Mouse (Mus musculus) urinary bladder, adult 2 months (tissue): ENCODE data around the gene Pgap3. TPM values are rescaled to one million over a fixed set of nuclear protein-coding genes. Genes with fewer than 3 reads are reported as not detected.

Source experiments
- DNase-seq: peaks from one replicate; pipeline ENCODE4 v3.0.0; 2022; ENCODE audit warnings: low spot score
- polyA plus RNA-seq: library from polyadenylated mRNA; depleted of rRNA; stranded (reverse); fragments of >200 nt; gene quantifications from 2 replicates; pipeline ENCODE4 v1.2.3, GENCODE M21; 2012; rRNA removed

The Pgap3 gene
- polyA plus RNA-seq, result 10.5 and 12.7 TPM in 2 replicates

DNA sequence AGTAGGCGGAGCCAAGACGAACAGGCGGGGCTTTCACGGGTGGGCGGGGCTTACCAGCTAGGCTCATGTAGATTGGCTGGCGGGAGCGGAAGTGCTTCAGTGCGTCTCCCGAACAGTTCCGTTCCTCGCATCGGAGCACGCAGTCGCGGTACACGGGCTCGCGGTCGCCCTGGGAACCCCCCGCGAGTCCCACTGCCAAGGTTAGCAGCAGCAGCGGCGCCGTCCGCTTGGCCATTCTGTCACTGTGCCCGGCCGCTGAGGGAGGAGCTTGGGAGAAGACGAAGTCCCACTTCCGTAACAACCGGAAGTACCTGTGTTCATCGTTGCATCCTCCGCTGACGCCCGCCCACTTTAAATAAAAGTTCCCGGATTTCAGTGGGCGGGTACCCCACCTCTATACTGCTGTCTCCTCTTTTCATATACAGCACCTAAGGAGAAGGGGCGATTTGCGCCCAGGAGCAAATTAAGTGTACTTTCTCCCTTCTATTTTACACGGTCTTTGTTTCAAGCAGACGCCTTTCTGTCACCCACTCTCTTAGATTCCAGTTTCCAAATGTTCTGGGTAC is at the start of gene Pgap3:
Gene Pgap3 (minus strand): TSS at position 330 of the 566 bp plus-strand sequence.
- peak; percentile 79 for DNase-seq

DNA sequence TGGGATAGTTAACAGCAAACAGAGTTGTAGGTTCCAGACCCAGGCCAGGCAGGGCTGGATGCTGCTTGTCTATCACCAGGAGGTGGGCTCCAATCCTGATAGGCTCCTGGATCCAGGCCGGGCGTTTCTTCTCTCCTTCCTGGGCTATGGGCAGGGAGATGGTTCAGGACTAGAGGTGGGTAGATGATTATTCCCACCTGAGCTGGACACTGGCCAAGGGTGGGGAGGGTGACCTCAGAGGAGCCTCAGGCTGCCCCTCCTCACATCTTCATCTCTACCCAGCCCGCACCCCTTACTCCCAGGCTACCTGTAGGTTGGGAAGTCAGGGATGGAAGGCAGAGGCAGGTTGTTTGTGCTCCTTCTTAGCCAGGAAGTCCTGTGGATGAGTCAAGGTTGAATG is 49.1 kb upstream of the Pgap3 start:
- no peak for DNase-seq

DNA sequence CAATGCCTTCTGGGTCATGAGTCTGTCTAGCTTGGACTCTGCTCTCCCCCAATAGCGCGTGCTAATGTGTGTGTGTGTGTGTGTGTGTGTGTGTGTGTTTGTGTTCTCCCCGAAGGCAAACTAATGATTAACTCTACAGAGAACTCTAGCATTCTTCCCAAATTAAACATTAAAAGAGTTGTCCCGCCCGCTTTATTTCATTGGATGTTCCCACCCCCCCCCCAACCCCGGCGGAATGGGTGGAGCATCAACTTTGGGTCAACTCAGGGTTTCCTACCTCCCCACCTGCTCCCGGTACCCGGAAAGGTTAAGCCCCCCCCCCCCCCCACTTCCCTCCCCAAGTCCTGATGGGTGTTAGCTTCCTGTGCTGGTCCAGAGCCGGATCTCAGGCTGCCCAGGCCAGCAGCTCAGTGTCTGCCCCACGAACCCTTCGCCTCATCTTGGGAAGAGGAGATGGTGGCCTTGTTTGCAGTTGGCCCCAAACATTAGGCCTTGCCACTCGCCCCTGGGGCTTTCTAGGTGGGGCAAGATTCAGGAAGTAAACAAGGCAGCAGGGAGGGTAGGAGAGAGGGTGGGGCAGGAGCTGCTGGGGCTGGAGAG is 48.0 kb upstream of the Pgap3 start:
- DNase-seq, result no peak

DNA sequence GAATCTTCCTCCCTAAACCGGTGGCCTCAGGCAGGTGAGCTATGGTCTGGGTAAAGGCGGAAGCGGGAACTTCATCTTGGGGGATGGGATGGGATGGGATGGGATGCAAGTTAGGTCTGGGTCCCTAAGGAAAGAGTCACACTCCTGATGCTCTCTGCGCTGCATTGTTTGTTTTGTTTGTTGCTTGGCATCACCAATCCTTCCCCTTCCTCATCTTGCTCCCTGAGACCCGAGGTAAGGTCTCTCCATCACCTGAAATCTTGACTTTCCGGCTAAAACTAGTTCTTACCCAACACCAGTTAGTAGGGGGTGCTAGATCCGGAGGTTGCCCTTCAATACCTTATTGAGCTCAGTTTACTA is 47.2 kb upstream of the Pgap3 start:
- DNase-seq, result no peak

DNA sequence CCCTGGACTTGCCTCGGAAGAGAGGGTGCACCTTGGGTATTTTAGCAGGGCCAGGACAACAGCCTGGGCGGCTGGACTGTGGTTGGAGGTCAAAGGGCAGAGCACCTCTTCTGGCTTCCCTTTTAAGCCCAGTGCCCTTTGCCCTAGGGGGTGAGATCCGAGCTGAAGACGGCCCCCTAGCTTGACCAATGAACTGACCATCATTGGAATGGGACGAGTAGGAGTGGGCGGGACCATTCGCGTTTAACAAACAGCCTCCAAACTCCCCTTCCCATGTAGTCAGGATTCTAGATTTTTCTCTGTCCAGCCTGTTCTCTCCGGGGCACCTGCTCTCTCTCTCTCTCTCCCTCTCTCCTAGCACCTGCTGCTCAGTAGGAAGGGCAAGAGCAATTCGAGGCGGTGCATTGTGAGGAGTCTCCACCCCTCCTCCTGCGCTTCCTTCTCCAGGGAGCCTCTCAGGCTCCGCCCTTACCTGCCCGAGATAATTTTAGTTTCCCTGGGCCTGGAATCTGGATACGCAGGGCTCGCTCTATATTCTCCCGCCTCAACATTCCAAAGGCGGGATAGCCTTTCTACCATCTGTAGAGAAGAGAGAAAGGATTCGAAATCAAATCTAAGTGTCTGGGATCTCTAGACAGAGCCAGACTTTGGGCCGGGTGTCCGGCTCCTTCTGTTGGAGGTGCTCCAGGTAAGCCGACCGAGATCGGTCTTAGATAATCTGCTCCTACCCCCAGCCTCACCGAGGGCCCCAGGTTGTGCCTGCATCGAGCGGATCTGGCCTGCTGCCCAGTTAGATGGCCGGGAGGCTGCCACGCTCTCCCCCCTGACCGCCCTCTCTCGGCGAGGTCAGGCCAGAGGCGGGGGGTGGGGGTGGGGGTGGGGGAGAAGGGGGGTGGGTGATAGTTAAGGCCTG is 46.5 kb upstream of the Pgap3 start:
- no peak for DNase-seq

DNA sequence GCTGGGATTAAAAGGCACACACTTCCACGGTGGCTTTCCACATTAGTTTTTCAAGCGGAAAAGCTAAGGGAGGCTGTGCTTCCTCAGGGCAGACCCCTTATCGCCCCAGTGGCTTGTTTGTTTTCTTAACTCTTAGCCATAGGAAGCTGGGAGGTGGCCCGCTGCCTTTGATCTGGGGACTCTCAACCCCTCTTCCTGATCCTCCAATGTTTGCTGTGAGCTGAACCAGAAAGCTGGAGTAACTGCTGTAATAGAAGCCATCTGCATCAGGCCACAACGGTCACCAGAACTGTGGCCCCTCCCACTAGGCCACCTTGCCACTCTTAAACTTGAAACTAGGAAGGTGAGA is 45.9 kb upstream of the Pgap3 start, which contains the start of gene Grb7:
Gene Grb7 (plus strand): TSS at position 182 of the 349 bp plus-strand sequence.
- no peak for DNase-seq

DNA sequence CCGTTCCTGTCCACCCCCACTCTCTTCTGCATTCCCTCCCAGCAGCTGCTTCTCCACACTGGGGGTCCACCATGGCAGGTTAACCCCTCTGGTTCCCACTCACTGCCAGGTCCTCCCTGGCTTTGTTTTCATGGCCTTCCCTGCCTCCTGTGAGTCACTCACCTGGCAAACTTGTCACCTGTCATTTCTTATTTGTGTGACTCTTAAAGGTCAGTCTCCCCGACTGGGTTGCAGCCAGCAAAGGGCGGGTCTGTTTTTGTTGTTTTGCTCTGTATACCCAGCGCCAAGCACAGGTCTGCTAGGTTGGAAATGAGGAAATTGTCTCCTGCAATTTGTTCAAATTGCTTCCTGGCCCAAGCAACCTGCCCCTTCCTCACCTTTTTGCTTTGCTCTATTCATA is 45.4 kb upstream of the Pgap3 start:
- no peak for DNase-seq

DNA sequence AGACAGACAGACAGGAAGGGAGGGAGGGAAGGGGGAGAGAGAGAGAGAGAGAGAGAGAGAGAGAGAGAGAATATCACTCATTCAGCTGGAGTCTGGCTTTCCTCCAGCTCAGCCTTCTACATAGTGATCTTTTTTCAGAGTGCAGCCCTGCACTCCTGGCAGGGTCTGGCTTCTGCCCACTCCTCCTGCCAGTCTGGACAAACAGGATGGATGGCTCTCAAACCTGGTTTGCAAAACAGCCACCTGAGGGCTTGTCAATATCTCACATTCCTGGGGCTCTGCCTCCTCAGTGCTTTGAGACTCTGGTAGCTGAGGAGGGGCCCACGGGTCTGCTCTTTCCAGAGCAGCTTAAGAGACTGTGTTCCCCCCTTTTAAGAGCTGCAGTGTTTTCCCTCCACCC is 44.9 kb upstream of the Pgap3 start:
- DNase-seq, result no peak

DNA sequence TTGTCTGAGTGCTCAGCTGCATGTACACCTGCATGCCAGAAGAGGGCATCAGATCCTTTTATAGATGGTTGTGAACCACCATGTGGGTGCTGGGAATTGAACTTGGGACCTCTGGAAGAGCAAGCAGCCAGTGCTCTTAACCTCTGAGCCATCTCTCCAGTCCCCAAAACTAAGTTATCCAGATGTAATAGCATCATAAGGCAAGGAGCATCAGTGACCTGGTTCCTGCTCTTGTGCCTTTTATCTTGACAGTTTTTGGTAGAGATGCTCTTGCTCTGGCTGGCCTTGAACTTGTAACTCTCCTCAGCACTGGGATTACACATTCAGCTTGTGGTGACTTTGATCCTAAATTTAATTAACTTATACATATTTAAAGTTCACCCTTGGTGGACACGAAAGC is 43.4 kb upstream of the Pgap3 start:
- no peak for DNase-seq

DNA sequence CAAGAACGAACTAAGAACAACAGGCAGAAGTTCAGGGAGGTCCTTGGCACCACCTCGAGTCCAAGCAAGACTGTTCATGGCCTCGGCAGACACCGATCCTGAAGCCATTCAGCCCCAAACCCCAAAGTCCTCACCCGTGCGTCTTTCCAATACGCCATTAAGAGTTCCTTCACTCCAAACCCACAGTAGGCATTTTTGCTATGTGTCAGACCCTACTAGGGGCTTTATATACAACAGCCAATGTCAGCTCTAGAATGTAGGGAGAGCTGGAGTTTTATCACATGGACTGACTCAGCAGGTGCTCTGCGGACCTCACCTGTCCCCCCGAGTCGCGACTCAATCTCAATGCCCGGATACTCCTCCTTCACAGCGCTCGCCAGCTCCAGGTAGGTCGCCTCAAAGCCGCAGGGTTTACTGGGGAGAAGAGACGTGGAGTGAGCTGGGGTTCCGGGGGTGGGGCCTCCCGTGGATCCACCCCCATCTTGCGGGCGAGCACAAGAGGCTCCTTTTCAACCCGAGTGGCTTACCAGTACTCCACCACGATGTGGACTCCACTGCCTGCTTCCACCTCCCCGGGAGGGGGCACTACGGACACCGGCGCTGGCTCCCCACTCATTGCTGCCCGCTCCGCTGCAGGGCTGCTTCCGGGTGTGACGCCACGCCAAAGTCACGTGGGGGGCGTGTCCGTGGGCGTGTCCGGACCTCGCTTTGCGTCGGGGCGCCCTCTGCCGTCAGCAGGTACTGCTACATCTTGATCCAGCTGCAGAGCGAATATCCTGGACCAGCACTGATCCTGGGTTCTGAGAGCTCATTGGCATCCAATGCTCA is 38.3 kb upstream of the Pgap3 start, which contains the start of gene Mien1:
Gene Mien1 (minus strand): TSS at position 661 of the 828 bp plus-strand sequence.
- DNase-seq, result peak; percentile 98

DNA sequence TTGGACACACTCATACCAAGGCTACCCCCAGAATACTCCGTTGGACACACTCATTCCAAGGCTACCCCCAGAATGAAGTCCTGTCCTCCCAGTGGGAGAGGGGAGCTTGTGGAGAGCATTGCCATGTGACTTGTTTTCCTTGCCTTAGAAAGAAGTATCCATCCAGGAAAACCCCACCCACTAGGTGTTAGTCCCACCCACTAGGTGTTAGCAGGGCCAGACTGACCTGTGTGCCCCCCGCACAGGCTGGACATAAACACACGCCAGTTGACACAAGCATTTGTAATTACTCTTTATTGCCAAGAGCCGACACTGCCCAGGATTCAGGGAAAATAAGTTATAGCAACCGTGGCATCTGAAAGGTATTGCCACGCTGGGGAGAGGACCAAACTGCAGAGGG is 37.2 kb upstream of the Pgap3 start:
- DNase-seq, result no peak

DNA sequence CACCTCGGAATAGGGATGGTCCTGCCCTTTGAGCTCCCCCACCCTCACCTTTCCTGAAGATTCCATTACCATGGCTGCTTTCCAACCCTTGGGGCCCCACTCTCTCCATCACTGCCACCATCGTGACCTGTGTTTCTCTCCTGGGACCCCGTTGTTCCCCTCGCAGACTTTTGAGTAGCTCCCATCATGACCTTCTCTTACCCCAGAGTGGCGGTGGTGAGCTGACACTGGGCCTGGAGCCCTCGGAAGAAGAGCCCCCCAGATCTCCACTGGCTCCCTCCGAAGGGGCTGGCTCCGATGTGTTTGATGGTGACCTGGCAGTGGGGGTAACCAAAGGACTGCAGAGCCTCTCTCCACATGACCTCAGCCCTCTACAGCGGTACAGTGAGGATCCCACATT is 35.4 kb upstream of the Pgap3 start:
- no peak for DNase-seq

DNA sequence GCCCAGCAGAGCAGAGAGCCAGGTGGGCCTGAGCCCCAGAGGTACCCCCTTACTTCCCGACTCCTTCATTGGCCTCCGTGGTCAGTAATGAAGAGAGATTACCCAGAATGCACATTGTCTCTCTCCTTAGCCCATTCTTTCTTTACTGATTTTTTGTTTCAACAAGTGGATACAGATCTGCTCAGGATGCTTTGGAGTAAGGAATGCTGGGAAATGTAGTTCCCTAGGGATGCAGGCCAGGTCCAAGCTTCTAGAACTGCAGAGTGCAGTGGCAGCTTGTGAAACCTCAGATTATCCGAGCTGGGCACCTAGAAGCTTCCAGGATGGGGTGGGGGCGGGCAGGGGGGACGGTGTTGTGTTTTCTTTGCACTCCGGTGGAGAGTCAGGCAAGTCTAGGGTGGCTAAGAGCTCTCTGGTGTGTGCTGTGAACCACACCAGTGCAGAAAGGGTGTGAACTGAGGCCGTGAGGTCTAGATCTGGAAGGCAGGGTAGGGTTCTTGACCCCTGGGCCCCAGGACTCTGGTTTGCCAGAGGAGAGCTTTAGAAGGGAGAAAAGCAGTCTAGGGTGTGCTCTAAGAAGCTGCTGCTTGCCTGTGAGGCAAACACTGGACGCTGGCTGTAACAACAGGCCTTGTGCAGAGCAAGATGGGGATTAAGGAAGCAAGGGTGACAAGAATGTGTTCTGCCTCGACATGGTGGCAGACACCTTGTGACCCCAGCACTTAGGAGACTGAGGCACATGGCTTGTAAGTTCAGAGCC is 31.6 kb upstream of the Pgap3 start:
- DNase-seq, result no peak

DNA sequence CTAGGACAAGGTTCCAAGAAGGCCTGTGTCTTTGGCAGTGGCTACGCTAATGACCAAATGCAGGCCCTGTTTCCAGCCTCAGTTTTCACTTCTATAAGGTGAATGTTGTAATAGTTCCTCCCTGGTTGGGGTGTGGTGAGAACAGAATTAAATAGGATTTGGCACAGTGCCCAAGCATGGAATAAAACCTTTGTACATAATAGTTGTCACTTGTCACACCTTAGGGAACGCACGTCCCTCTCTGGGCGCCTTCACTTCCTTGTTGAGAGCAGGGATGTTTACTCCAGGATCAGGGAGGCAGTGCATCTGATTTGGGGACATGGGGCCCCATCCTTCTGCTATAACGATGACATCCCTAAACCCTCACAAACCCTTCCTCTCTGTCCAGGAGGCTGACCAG is 28.1 kb upstream of the Pgap3 start:
- DNase-seq, result no peak

DNA sequence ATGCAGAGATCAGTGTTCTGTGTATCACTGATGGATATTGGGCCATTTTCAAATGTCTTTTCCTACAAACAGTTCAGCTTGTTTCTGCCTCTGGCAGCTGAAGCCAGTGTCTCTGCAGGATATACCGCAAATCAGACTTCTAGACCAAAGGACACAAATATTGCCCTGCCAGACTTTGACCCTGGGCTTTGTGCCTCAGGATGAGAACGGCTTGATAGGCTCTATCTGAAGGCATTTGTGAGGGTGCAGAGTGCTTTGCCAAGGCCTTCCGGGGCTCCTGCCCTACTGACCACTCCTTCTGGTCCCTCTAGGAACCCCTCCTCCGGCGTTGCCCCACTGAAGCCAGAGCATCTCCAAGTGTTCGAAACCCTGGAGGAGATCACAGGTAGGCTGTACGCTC is 26.3 kb upstream of the Pgap3 start:
- no peak for DNase-seq

DNA sequence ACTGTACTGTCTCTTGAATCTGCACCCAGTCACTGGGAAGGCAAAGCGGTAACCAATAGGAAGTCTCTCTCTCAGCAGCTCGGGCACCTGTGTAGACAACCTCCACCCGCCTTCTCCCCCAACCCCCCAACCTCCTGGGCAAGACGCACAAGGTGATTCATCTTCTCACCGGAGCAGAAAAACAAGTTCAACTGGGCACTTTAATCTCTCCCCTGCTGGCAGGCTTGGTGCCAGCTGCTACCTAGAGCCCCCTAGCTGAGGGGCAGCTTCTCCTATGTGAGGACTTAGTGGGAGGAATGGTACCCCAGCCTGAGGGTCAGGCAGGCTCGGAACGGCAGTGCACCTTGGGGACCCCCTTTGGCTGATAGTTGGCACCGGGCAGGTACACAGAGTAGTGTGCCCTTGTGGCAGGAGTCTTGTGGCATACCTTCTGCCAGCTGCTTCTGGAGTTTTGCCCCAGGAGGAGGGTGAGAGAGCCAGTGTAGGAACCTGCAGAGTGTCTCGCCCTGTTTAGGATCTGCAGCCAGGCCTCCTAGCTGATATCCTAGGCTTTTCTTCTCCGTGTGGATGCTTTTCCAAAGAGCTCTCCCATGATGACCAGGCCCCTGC is 18.8 kb upstream of the Pgap3 start:
- DNase-seq, result no peak

DNA sequence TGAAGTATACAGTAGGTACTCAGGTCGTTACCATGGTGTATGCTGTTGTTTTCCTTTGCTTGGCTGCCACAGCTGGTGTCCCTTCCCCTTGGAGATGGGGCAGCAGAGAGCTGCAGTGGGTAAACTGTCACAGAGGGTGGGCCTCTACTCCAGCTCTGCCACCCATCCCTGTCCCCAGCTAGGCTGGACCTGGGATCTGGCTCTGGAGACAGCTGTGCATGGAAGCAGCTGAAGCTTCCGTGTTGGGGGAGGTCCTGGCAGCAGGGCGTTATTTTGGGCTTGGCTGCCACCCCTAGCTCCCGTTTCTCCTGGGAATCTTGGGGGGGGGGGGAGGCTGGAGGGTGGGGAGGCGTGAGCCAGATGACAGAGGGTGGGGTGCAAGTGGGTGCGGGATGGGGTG is 18.0 kb upstream of the Pgap3 start:
- DNase-seq, result no peak

DNA sequence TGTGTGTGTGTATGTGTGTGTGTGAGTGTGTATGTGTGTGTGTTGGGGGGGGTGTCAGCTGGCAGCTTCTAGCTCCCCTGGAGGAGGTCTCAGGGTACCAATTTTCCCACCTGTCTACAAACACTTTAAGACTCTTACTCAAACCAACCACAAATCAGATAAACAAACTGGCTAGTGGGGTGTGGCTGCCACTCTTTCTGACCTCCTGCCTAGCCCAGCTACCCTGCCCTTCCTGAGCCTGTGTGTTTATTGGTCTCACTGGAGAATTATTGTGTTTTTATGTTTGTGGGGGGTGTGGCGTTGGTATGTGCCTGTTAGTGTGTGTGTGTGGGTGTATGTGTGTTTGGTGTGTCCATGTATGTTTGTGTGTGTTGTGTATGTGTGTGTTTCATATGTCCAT is 16.8 kb upstream of the Pgap3 start:
- DNase-seq, result no peak

DNA sequence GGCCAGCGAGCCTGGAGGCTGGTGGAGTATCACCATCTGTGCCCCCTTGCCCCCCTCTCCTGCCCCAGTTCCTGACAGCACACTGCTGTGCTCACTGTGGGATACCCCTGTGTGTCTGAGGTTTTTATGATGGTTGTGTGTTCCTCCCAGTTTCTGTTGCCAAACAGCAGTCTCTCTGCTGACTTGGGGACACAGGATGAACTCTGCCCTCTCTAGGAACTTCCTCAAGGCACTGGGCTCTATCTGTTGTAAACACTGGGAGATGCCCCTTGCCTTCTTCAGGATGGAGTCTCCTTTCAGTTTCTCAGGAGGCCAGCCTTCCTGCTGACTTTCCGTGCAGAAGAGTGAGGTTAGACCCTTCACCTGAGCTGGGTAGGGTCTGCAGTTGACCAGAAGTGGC is 13.9 kb upstream of the Pgap3 start:
- DNase-seq, result no peak

DNA sequence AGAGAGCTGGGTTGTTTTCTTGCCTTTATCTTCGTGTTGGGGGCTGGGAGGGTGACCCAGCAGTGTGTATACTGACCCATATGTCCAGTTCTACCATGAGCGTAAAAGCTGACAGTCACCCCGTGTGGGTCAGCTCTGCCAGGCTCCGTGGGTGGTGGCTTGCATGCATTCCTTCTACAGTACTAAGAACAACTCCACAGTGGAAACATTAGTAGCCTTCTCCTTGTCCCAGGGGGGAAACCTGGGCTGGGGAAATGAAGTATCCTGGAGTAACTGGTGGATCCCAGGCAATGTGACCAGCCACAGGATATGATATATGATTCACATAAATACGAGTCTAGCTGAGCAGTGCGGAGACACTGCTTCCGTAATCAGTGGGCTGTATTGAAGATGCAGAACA is 13.4 kb upstream of the Pgap3 start:
- no peak for DNase-seq

DNA sequence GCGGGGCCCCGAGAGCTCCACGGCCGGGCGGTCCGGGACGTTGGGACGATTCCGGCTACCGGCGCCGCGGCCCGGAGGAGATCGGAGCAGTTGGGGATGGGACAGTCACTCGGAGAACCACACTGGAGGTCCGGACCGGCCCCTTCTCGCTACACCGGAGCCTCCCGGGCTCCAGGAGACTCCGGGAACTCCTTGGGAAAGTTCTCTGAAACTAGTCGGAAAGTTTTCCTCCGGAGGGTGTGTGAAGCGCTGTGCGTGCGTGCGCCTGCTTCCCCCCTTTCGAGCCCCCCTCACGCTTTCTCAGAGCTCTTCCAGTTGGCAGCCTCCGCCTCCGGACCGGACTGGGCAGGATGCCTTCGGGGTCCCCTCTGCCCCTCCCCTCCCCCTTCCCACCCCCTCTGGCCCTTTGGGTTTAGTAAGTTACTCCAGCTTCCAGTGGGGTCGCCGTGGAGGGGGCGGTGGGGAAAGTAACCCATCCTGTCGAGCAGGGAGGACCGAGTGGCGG is 12.6 kb upstream of the Pgap3 start:
- no peak for DNase-seq
